Mouse (Mus musculus): ENCODE measurements around the gene Gm21992. TPM values are rescaled to one million over a fixed set of nuclear protein-coding genes. Genes with fewer than 3 reads are reported as not detected.

Gene Gm21992
- total and polyA plus RNA-seq, 3 experiments, result 10.8 to 21.9 TPM; not detected in 1

DNA sequence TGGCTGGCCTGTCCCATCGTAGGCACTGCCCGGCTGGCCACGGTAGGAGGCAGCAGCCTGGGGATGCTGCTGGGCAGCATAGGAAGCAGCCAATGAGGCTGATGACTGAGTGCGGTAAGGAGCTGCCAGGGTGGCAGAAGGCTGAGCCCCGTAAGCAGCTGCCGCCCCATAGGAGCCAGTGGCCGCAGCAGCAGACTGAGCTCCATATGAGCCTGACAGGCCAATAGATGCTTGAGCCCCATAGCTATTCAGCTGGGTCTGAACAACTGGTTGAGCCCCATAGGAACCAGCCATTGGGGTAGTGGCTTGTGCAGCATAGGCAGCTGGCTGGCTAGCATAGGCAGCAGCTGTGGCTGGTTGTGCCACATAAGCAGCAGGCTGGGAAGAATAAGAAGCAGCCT, 8.7 kb downstream of the Gm21992 start:
- no peak overlapping the region for H3K9ac ChIP-seq (ENCODE audit: control insufficient read depth, low read depth, low read length, poor library complexity, severe bottlenecking)
- H3K4me1 ChIP-seq (ENCODE audit: control insufficient read depth in 1 of 2, insufficient read depth in 2 of 2, low read length in 2 of 2), result peaks cover under 1 to 1% of the 10 kb centered on the region in 2 experiments
- no peak overlapping the region for H3K4me3 ChIP-seq (ENCODE audit: control insufficient read depth in 1 of 2, insufficient read depth in 1 of 2, low read depth in 2 of 2, low read length in 2 of 2)
- H3K79me2 ChIP-seq (ENCODE audit: control insufficient read depth, insufficient read depth, low read length, poor library complexity), result peaks cover 88% of the 10 kb centered on the region
- H3K27ac ChIP-seq (ENCODE audit: control insufficient read depth, low read depth, low read length), result no peak overlapping the region
- no peak for DNase-seq (ENCODE audit: low read depth, low spot score)
- TF ChIP-seq ZMIZ1 (IDR thresholded peaks at IDR 0.05; ENCODE audit: low read depth, low read length), result no peak
- no peak for TF ChIP-seq SIN3A (IDR thresholded peaks at IDR 0.05; ENCODE audit: low read length)
- TF ChIP-seq TCF12 (IDR thresholded peaks at IDR 0.05; ENCODE audit: low read depth, low read length), result no peak
- no peak for TF ChIP-seq JUND (IDR thresholded peaks at IDR 0.05; ENCODE audit: low read depth, low read length)
- no peak for TF ChIP-seq MXI1 (IDR thresholded peaks at IDR 0.05; ENCODE audit: low read depth, low read length)
- TF ChIP-seq NELFE (IDR thresholded peaks at IDR 0.05; ENCODE audit: low read depth, low read length), result no peak
- no peak for TF ChIP-seq ZNF384 (IDR thresholded peaks at IDR 0.05; ENCODE audit: low read depth, low read length)
- no peak for TF ChIP-seq POLR2AphosphoS2 (IDR thresholded peaks at IDR 0.05; ENCODE audit: low read length)
- no peak for TF ChIP-seq ETS1 (IDR thresholded peaks at IDR 0.05; ENCODE audit: low read depth, low read length)
- no peak for TF ChIP-seq USF2 (IDR thresholded peaks at IDR 0.05; ENCODE audit: borderline replicate concordance in 1 of 2, insufficient read depth in 1 of 2, low read depth in 1 of 2, low read length in 2 of 2)
- no peak for TF ChIP-seq RCOR1 (IDR thresholded peaks at IDR 0.05; ENCODE audit: low read depth, low read length)
- TF ChIP-seq CTCF (IDR thresholded peaks at IDR 0.05 in 2 of 3, conservative IDR thresholded peaks at IDR 0.05 in 1 of 3; ENCODE audit: control insufficient read depth in 1 of 3, insufficient read depth in 1 of 3, low read depth in 2 of 3, low read length in 3 of 3, poor library complexity in 1 of 3, severe bottlenecking in 1 of 3), result no peak
- no peak for TF ChIP-seq E2F4 (IDR thresholded peaks at IDR 0.05; ENCODE audit: borderline replicate concordance, low read depth, low read length)
- H3K27me3 ChIP-seq (ENCODE audit: control insufficient read depth in 1 of 2, insufficient read depth in 2 of 2, low read length in 2 of 2), result no peaks in the 10 kb centered on the region
- H3K9me3 ChIP-seq (replicated peaks; ENCODE audit: insufficient read depth, low read length), result no peaks in the 10 kb centered on the region
- peaks cover 31 to 37% of the 10 kb centered on the region in 2 experiments for H3K36me3 ChIP-seq (ENCODE audit: control insufficient read depth in 1 of 2, insufficient read depth in 2 of 2, low read length in 2 of 2)

DNA sequence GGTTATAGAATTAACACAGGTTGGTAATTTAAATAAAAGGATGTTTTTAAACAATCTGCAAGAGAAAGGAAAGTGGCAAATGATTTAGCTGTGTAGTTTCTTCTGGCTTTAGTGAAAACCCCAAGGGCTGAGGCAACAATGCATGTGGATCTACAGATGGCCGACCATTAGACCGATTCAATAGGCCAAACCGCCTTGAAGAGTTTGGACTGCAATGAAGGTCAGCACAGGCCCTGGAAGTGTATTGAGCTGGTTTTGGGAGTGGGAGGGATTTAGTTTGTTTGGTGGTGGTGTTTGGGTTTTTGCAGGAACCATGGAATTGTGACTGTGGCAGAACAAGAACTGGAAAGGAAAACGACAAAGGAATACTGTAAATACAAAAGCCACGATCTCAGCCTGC, 12.3 kb downstream of the Gm21992 start:
- Histone ChIP-seq H3K27me3 (ENCODE audit: control insufficient read depth in 1 of 2, insufficient read depth in 2 of 2, low read length in 2 of 2) (no peaks in the 10 kb centered on the region), H3K4me3 (ENCODE audit: control insufficient read depth in 1 of 2, insufficient read depth in 1 of 2, low read depth in 2 of 2, low read length in 2 of 2) (no peak overlapping the region), H3K27ac (ENCODE audit: control insufficient read depth, low read depth, low read length) (no peak overlapping the region), H3K4me1 (ENCODE audit: control insufficient read depth in 1 of 2, insufficient read depth in 2 of 2, low read length in 2 of 2) (peaks cover 22 to 30% of the 10 kb centered on the region in 2 experiments), H3K9me3 (replicated peaks; ENCODE audit: insufficient read depth, low read length) (no peaks in the 10 kb centered on the region), H3K79me2 (ENCODE audit: control insufficient read depth, insufficient read depth, low read length, poor library complexity) (peaks cover 74% of the 10 kb centered on the region), H3K9ac (ENCODE audit: control insufficient read depth, low read depth, low read length, poor library complexity, severe bottlenecking) (no peak overlapping the region), H3K36me3 (ENCODE audit: control insufficient read depth in 1 of 2, insufficient read depth in 2 of 2, low read length in 2 of 2) (peaks cover 34 to 40% of the 10 kb centered on the region in 2 experiments)
- DNase-seq (ENCODE audit: low read depth, low spot score), result no peak
- TF ChIP-seq TCF12 (IDR thresholded peaks at IDR 0.05; ENCODE audit: low read depth, low read length) (no peak), ZMIZ1 (IDR thresholded peaks at IDR 0.05; ENCODE audit: low read depth, low read length) (no peak), MAZ (IDR thresholded peaks at IDR 0.05; ENCODE audit: low read depth, low read length) (no peak), ETS1 (IDR thresholded peaks at IDR 0.05; ENCODE audit: low read depth, low read length) (no peak)

GRCm38 (mm10) chr19:4797846-4798245, 13.6 kb downstream of the Gm21992 start:
- H3K36me3 ChIP-seq (ENCODE audit: control insufficient read depth in 1 of 2, insufficient read depth in 2 of 2, low read length in 2 of 2), result peaks cover 29 to 42% of the 10 kb centered on the region in 2 experiments
- H3K27ac ChIP-seq (ENCODE audit: control insufficient read depth, low read depth, low read length), result no peak overlapping the region
- H3K79me2 ChIP-seq (ENCODE audit: control insufficient read depth, insufficient read depth, low read length, poor library complexity), result peaks cover 69% of the 10 kb centered on the region
- no peak for DNase-seq (ENCODE audit: low read depth, low spot score)
- H3K9ac ChIP-seq (ENCODE audit: control insufficient read depth, low read depth, low read length, poor library complexity, severe bottlenecking), result no peak overlapping the region
- no peaks in the 10 kb centered on the region for H3K27me3 ChIP-seq (ENCODE audit: control insufficient read depth in 1 of 2, insufficient read depth in 2 of 2, low read length in 2 of 2)
- H3K9me3 ChIP-seq (replicated peaks; ENCODE audit: insufficient read depth, low read length), result no peaks in the 10 kb centered on the region
- peaks cover 22 to 30% of the 10 kb centered on the region in 2 experiments for H3K4me1 ChIP-seq (ENCODE audit: control insufficient read depth in 1 of 2, insufficient read depth in 2 of 2, low read length in 2 of 2)
- H3K4me3 ChIP-seq (ENCODE audit: control insufficient read depth in 1 of 2, insufficient read depth in 1 of 2, low read depth in 2 of 2, low read length in 2 of 2), result no peak overlapping the region
- no peak for TF ChIP-seq TAL1 (IDR thresholded peaks at IDR 0.05; ENCODE audit: low read length)
- no peak for TF ChIP-seq RCOR1 (IDR thresholded peaks at IDR 0.05; ENCODE audit: low read depth, low read length)
- TF ChIP-seq MYB (IDR thresholded peaks at IDR 0.05; ENCODE audit: low read depth, low read length), result no peak
- TF ChIP-seq NELFE (IDR thresholded peaks at IDR 0.05; ENCODE audit: low read depth, low read length), result no peak
- TF ChIP-seq USF2 (IDR thresholded peaks at IDR 0.05; ENCODE audit: borderline replicate concordance in 1 of 2, insufficient read depth in 1 of 2, low read depth in 1 of 2, low read length in 2 of 2), result no peak
- TF ChIP-seq ELF1 (IDR thresholded peaks at IDR 0.05; ENCODE audit: low read depth, low read length), result no peak
- no peak for TF ChIP-seq CHD2 (IDR thresholded peaks at IDR 0.05; ENCODE audit: low read length)
- no peak for TF ChIP-seq ZKSCAN1 (IDR thresholded peaks at IDR 0.05; ENCODE audit: low read depth, low read length)
- TF ChIP-seq SIN3A (IDR thresholded peaks at IDR 0.05; ENCODE audit: low read length), result no peak
- no peak for TF ChIP-seq UBTF (IDR thresholded peaks at IDR 0.05; ENCODE audit: borderline replicate concordance, insufficient read depth, low read depth, low read length)
- no peak for TF ChIP-seq E2F4 (IDR thresholded peaks at IDR 0.05; ENCODE audit: borderline replicate concordance, low read depth, low read length)
- TF ChIP-seq CHD1 (IDR thresholded peaks at IDR 0.05; ENCODE audit: low read depth, low read length), result no peak
- no peak for TF ChIP-seq RAD21 (IDR thresholded peaks at IDR 0.05; ENCODE audit: low read depth, low read length)
- no peak for TF ChIP-seq BHLHE40 (IDR thresholded peaks at IDR 0.05; ENCODE audit: borderline replicate concordance, low read depth, low read length)
- no peak for TF ChIP-seq POLR2A (IDR thresholded peaks at IDR 0.05; ENCODE audit: control insufficient read depth in 1 of 2, insufficient read depth in 1 of 2, low read depth in 1 of 2, low read length in 2 of 2, poor library complexity in 1 of 2)
- no peak for TF ChIP-seq TCF12 (IDR thresholded peaks at IDR 0.05; ENCODE audit: low read depth, low read length)
- TF ChIP-seq GATA1 (IDR thresholded peaks at IDR 0.05; ENCODE audit: low read depth, low read length), result no peak
